ENCODE assay signal across 8 mouse cellular contexts in genomic region chr2:157278717-157279415, GRCm38 (mm10). TPM values are rescaled to one million over a fixed set of nuclear protein-coding genes. Genes with fewer than 3 reads are reported as not detected.
DNase-seq lines count a peak whose midpoint lies in the region; ATAC-seq lines count a peak whose summit lies in the region.

Gene Rpn2 (plus strand): TSS chr2:157279017.

- peak within 1 kb of the TSS; percentile 100 for H3K27ac ChIP-seq in heart, embryonic 10.5 days
- H3K27ac ChIP-seq in kidney, embryonic 15.5 days, result peak within 1 kb of the TSS; percentile 95

- WGBS in heart, embryonic 10.5 days, result under 1% methylated on average over 64 of the region's 64 CpGs
- WGBS in kidney, embryonic 15.5 days, result under 1% methylated on average over 64 of the region's 64 CpGs

- peak within 1 kb of the TSS; percentile 99 for H3K4me3 ChIP-seq in heart, embryonic 10.5 days
- H3K4me3 ChIP-seq in kidney, embryonic 15.5 days (replicated peaks), result peak within 1 kb of the TSS; percentile 76

- DNase-seq in B cell, adult 2 months, result peak; percentile 94 to 95
- peak; percentile 97 for DNase-seq in brain, adult 2 months (ENCODE audit: low read depth, low spot score)
- DNase-seq in heart, embryonic 10.5 days (ENCODE audit: low spot score), result peak; percentile 98
- peak; percentile 97 for DNase-seq in liver
- DNase-seq in spleen, postnatal 4 days (ENCODE audit: low spot score in 2 of 2), result peak; percentile 96 to 98

- peak; percentile 98 for ATAC-seq in erythroblast, adult 5-6 weeks (replicated peaks; ENCODE audit: low FRiP score, poor library complexity, severe bottlenecking)
- peak; percentile 100 for ATAC-seq in kidney, embryonic 15.5 days (replicated peaks; ENCODE audit: low FRiP score)
- ATAC-seq in monocyte, adult 5-6 weeks (replicated peaks; ENCODE audit: insufficient number of reproducible peaks, low FRiP score, low TSS enrichment, poor library complexity, severe bottlenecking), result peak; percentile 99

- H3K9ac ChIP-seq in kidney, embryonic 15.5 days, result peak within 1 kb of the TSS; percentile 91

- H3K27me3 ChIP-seq in heart, embryonic 10.5 days (ENCODE audit: insufficient read depth, poor library complexity, severe bottlenecking), result no peaks in the 10 kb centered on the region
- no peaks in the 10 kb centered on the region for H3K27me3 ChIP-seq in kidney, embryonic 15.5 days

- peaks cover 26% of the 10 kb centered on the region for H3K36me3 ChIP-seq in heart, embryonic 10.5 days
- peaks cover 25% of the 10 kb centered on the region for H3K36me3 ChIP-seq in kidney, embryonic 15.5 days

- peaks cover 20% of the 10 kb centered on the region for H3K4me1 ChIP-seq in heart, embryonic 10.5 days
- peaks cover 24% of the 10 kb centered on the region for H3K4me1 ChIP-seq in kidney, embryonic 15.5 days

- H3K9me3 ChIP-seq in heart, embryonic 10.5 days, result no peaks in the 10 kb centered on the region
- no peaks in the 10 kb centered on the region for H3K9me3 ChIP-seq in kidney, embryonic 15.5 days (replicated peaks)

- H3K4me2 ChIP-seq in kidney, embryonic 15.5 days, result peak within 1 kb of the TSS; percentile 66

RNA-seq across cellular contexts. Expression of gene Rpn2, which starts in this region (rescaled TPM):
- 55.4 and 67.8 TPM in 2 replicates for total RNA-seq in erythroblast, adult 5-6 weeks (2015; ENCODE audit: low replicate concordance)
- total RNA-seq in erythroblast, adult 5-6 weeks (2017; ENCODE audit: low replicate concordance), result 51.6 and 53.3 TPM in 2 replicates
- 254 and 281 TPM in 2 replicates for polyA plus RNA-seq in heart, embryonic 10.5 days (2016; fragmentation: Nextera tagmentation; extraction: Ambion mirVana)
- polyA plus RNA-seq in kidney, embryonic 15.5 days (2015; fragmentation: Nextera tagmentation; extraction: Ambion mirVana), result 311 and 322 TPM in 2 replicates
- 116 to 132 TPM (median 127 TPM) in 3 replicates for total RNA-seq in monocyte, adult 5-6 weeks (2017)

Comparison
In these comparisons a context has a peak if more than half of its experiments do, and no peak if none do; other contexts are left out.
1. Peak in every context shown above with its lines: DNase-seq, ATAC-seq, H3K4me3 ChIP-seq and H3K27ac ChIP-seq.